Mouse (Mus musculus) brain, embryonic 18.5 days (tissue): ENCODE data around the gene Rapgef1.
"Not testable (repeated sequence)": the region's sequence is repeated elsewhere in the genome, so short reads cannot be mapped to it uniquely, and the experiment has no call there.

Source experiments
- DNase-seq: peaks from one replicate; pipeline ENCODE4 v3.0.0-alpha.2; 2012; ENCODE audit warnings: low read depth, low spot score

Rapgef1 gene

GRCm38 (mm10) chr2:29739368-29739767 is 119.8 kb downstream of the Rapgef1 start:
- DNase-seq: no peak

GRCm38 (mm10) chr2:29741207-29741606 is 121.7 kb downstream of the Rapgef1 start:
- no peak for DNase-seq

GRCm38 (mm10) chr2:29744256-29744655 is 124.7 kb downstream of the Rapgef1 start:
- DNase-seq: no peak

- no peak for DNase-seq
Measured at GRCm38 (mm10) chr2:29747188-29747782, 127.8 kb downstream of the Rapgef1 start.

- DNase-seq: no peak
Measured at GRCm38 (mm10) chr2:29747852-29748251, 128.3 kb downstream of the Rapgef1 start.

GRCm38 (mm10) chr2:29748499-29748898 is 129.0 kb downstream of the Rapgef1 start:
- no peak for DNase-seq

- no peak for DNase-seq
Measured at GRCm38 (mm10) chr2:29751497-29751896, 132.0 kb downstream of the Rapgef1 start, which contains the start of gene Gm13420. TSS of gene Gm13420 (minus strand) at chr2:29751685.

- DNase-seq: no peak
Measured at GRCm38 (mm10) chr2:29752397-29752796, 132.9 kb downstream of the Rapgef1 start.

- no peak for DNase-seq
Measured at GRCm38 (mm10) chr2:29755693-29756092, 136.2 kb downstream of the Rapgef1 start.

- no peak for DNase-seq
Measured at GRCm38 (mm10) chr2:29764831-29765230, 145.3 kb downstream of the Rapgef1 start.

- no peak for DNase-seq
Measured at GRCm38 (mm10) chr2:29767976-29768709, 148.6 kb downstream of the Rapgef1 start.

- no peak for DNase-seq
Measured at GRCm38 (mm10) chr2:29768901-29769300, 149.4 kb downstream of the Rapgef1 start.

- no peak for DNase-seq
Measured at GRCm38 (mm10) chr2:29770162-29770561, 150.6 kb downstream of the Rapgef1 start.

GRCm38 (mm10) chr2:29771611-29772461 is 152.3 kb downstream of the Rapgef1 start:
- DNase-seq: no peak

- no peak for DNase-seq
Measured at GRCm38 (mm10) chr2:29773323-29773722, 153.8 kb downstream of the Rapgef1 start.

- DNase-seq: not testable (repeated sequence)
Measured at GRCm38 (mm10) chr2:29781256-29781655, 161.7 kb downstream of the Rapgef1 start.

GRCm38 (mm10) chr2:29784290-29784689 is 164.8 kb downstream of the Rapgef1 start:
- no peak for DNase-seq

GRCm38 (mm10) chr2:29787104-29787917 is 167.8 kb downstream of the Rapgef1 start, which contains the start of gene Coq4:
TSS of gene Coq4 (plus strand) at chr2:29787493.
- peak; percentile 89 for DNase-seq

- DNase-seq: peak; percentile 67
Measured at GRCm38 (mm10) chr2:29787937-29788681, 168.6 kb downstream of the Rapgef1 start, which contains the start of gene Trub2. TSS of gene Trub2 (minus strand) at chr2:29788502.
